Mouse (Mus musculus) left cerebral cortex, adult 11 months (tissue): ENCODE measurements around the gene Wdr77.
A peak's percentile ranks its signal among the peaks of the same experiment; 100 is the strongest.
"Not testable (repeated sequence)": the region's sequence is repeated elsewhere in the genome, so short reads cannot be mapped to it uniquely, and the experiment has no call there.

Source experiments
- DNase-seq: peaks from one replicate; pipeline ENCODE4 v3.0.0; 2022; ENCODE audit warnings: low spot score

The Wdr77 gene

DNA sequence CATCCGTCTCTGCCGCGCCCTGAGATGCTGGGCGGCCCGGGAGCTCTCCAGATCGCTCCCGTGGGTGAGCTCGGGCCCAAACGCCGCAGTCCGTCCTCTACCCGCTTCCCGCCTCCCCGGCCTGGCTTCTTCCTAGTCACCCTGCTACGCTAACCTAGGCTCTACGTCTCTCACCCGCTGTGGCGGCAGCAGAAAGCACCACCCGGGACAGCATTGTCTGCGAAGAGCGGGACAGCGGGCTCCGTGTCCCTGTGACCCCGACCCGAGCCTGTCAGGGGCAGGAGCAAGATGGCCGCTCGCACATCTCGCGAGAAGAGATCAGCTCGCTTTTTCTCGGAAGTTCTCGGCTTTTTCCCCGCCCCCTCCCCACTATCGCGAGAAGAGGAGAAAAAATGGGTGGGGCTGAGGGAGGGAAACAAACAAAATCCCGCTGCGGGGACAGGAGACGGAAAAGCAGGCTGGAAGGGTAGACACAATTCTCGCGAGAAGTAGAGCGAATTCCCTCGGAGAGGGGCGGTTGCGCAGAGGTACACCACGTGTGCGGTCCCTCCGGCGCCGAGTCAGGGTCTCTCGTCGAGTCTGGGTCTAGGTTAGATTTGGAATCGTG lies at the start of gene Wdr77:
Gene Wdr77 (plus strand): TSS at position 396 of the 607 bp plus-strand sequence.
- DNase-seq = peak; percentile 95

DNA sequence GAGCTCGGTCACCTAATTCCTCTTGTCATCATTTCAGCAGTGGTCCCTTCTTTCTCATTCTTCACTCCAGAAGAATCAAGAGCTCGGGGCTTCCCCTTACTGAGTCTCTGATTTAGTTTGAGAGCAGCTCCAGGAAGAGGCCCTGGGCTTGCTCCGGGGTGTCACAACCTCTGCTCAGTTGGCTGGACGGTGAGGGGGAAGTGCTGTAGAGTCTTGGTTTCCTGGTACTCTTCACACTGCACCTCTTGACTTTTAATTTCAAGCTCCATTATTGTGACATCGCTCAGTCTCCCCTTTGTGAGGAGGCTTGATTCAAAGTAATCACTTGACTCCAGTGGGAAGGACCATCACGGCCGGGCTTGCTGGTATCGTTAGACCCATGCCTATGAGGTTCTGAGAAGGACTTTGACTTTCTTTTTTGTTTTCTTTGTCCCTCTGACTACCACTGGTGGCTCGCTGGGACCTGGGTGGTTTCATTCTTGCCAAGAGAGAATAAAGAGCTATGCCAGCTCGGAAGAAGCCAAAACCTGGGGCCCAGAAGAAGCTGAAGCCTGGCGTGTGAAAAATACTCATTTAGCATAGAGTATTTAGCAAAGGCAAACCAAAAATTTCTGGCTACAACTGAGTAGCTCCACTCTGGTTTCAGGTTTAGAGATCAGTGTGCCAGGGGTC lies 48.5 kb upstream of the Wdr77 start:
- DNase-seq = no peak

DNA sequence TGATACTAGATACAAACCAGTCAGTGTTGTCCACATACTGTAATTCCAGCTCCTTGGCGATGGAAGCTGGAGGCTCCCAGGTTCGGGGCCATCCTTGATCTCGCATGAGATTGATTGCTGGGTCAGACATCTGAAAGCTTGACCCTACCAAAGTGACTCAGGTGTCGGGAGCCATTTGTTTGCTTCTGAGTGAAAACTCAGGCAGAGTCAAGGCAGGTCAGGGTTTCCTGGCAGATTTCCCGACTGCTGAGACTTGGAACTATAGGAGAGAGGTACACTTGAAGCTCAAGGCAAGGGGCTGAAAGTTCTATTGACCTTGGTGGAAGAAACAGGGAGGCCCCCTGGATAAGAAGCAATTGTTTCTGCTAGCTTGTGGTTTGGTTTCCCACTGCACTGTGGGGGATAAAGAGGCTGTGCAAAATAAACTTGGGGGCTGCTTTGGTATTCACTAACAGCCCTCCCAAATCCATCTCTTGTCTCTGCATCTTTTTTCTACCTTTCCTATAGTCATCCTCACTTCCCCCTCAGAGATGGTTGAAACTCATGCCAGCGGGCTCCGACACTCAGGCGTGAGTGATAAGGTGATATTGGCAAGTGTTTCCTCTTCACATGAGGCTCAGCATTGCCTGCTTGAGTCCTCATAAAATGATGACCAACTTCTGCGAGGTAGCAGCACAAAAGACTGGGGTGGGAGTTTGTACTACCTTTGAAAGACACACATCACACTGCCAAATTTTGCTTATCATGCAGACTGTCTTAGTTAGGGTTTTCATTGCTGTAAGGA lies 46.9 kb upstream of the Wdr77 start:
- no peak for DNase-seq

DNA sequence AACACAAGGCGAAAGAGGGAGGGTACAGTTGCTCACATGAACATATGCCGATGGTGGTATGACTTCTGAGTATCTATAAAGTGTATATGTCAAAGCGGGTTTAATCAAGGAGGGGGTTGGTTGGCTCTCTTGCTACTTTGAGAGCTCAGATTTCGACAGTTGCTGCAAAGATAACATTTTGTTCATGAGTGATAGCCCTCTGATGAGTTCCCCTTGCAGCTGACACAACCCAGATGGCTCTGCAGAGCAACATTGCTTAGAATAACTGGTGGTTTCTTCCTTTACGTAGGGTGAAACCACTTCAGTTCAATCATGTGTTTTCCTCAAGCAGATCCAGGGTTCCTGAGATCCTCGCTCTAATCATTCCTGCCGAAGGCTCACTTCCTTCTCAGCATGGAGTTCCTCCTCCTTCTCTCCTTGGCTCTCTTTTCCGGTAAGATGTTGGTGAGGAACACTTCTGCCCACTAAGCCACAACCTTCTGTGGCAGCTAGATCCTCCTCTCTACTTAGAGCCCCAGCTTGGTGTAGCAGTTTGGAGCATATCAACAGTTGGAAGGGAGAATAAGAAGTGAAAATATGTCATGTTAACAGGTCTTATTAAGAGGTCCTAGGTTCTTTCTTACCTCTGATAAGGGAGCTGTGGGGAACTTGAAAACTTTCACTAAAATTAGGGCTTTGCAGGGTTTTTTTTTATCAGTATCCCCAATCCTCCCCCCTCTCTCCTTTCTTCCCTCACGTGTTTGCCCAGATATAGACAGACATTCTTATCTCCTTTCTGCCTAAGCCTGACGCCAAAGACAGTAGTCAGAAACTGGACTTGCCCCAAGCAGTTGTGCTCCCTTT lies 45.1 kb upstream of the Wdr77 start:
- DNase-seq = no peak

DNA sequence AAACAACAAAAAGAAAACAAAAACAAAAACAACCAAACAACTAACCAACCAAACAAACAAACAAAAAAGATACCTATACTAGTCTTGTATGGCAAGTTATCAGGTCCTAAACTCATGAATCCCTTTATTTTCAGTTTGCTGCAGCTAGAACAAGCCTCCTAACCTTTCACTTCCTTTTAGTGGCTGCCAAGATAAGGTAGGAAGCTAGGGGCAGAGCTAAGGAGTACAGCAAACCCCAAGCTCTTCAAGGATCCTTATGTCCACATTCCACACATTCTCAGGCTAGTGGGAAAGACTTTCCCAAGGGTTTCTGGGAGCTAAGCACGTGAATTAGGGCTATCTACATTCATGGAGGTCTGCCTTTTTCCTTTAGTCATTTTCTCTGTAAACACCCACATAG lies 43.9 kb upstream of the Wdr77 start:
- DNase-seq = no peak

DNA sequence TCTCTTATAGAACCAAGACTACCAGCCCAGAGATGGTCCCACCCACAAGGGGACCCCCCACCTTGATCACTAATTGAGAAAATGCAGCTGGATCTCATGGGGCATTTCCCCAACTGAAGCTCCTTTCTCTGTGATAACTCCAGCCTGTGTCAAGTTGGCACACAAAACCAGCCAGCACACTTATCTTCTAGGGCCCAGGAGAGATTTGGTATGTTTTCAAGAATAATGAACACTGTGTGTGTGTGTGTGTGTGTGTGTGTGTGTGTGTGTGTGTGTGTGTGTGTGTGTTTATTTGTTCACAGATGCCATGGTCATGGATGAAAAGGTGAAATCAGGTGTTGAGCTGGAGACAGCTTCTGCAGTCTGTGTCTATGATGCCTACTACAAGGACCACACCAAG lies 42.7 kb upstream of the Wdr77 start:
- not testable (repeated sequence) for DNase-seq

DNA sequence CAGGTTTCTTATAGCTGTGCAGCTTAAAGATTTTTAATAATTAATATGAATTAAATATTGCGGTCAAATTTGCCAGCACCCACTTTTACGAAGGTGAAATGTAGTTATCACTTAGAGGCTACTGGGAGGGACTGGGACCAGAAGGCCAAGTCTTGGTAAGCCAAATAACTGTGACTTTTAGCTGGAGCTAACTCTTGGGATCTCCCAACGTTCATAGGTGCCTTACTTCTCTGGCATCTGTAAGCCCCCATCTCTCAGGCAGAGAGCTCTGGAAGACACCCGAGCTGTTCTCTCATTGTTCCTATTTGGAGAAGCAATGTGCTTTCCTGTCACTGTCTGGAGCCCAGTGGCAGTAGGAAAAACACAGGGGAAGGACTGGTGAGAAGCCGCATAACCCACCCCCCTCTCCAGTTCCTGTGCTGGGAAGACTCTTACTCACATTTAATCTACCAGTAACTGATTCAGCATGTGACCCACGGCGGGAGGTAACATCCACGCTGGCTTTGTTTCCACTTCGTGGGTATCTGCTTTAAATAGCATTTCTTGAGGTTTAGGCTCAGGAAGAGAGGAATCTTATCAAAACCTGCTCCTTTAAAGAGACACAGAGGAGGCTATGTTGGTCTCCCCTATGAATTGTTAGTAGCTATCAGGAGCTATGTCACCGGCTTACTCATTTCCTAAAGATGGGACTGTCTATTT lies 41.4 kb upstream of the Wdr77 start:
- DNase-seq = no peak

DNA sequence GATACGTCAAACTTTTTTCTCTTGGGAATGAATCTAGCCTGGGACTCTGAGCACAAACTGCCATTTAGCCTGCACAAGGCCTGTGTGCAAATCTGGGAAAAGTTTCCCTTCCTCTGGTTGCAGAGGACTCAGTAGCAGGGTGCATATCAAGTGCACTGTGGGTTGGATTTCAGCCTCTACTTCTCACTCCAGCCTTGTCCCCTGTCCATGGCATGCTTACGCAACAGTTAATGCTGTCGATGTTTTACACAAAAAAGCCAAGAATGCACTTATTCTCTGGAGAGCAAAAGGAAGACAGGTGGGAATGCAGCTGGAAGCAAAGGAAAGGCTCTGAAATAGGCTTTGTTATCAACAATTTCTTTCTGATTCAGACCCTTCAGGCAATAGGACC lies 40.8 kb upstream of the Wdr77 start:
- no peak for DNase-seq

DNA sequence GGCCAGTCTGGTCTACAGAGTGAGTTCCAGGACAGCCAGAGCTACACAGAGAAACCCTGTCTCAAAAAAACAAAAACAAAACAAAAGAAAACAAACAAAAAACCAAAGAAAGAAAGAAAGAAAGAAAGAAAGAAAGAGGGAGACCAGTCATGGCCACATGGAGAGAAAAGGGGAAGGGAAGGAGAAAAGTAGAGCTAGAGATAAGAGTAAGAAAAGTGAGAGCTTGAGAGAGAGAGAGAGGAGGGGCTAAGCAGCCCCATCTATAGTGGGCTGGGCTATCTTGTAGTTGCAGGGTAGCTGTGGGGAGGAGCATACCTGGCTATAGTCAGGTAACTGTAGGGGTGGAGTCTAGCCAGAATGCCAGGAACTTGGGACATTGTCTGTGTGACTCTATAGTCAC lies 38.4 kb upstream of the Wdr77 start:
- DNase-seq = not testable (repeated sequence)

DNA sequence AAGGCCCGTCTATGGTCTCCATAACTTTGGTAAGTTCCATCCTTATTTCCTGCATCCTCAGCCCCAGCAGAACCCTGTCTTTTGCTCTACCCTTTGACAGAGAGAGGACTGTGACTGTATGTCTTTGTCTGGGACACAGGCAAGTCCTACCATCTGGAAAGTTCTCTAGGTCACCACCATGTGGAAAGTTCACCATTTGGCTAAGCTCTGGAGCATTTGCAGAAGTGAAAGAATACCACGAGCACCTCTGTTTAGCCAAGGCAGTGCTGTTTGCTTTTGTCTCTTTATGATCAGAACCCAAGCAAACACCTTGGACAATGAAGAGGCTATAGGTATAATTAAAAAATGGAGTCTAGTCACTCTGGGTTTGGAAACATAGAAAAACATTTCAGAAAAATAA lies 37.2 kb upstream of the Wdr77 start:
- DNase-seq = no peak

DNA sequence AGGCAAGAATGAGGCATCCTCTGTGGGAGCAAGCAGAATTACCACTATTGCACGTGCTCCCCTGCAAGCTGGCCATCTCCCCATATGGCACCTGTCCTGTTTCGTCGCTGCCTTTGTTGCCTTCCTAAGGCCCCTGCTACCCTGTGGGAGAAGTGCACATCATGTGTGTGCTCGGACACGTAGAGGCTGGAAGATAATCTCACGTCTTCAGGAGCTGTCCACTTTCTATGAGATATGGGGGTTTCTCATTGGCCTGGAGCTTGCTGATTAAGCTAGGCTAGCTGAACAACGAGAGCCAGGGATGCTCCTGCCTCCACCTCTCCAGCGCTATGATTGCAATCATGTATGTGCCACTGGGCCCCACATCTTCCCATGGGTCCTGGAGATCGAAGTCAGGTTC lies 34.6 kb upstream of the Wdr77 start:
- no peak for DNase-seq

DNA sequence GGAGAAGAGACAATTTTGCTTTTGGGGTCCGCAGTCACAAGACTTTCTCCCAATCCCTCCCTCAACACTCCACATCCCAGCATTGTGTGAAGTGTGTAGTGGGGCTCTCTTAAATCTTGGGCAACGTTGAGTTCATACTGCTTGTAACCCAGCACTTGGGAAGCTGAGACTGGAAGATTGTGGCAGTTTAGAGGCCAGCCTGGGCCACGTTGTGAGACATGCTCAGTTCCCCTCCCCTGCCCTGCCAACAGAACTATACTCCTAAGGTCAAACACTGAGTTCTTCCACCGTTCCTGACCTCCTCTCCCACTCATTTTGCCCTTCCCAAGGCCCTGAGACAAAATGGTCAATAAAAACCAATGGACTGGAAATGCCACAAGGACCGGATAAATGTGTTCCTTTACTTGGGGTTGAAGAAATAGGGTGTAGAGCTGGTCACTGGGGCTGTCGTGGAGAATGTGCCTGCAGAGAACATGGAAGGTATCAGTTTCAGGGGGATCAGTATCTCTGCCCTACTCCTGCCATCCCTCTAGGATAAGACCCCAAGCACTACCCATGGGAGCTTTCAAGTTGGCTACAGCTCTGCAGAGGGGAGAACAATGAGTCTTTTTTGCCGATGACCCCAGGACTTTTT lies 31.5 kb upstream of the Wdr77 start:
- DNase-seq = no peak

DNA sequence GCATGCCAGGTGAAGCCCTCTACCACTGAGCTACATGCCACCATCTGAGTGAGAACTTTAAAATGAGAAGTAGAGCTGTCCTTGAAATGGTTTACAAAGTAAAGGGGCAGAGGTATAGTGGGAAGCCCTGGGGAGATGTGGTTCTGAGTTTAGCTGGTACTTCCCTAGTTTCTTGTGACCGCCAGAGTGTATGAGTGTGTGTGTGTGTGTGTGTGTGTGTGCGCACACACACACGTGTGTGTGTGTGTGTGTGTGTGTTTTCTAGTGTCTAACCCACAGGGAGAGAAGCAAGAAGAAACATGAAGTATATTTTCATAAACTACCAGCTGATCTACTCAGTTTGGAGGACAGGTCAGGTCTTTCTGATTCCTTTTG lies 31.0 kb upstream of the Wdr77 start:
- no peak for DNase-seq

DNA sequence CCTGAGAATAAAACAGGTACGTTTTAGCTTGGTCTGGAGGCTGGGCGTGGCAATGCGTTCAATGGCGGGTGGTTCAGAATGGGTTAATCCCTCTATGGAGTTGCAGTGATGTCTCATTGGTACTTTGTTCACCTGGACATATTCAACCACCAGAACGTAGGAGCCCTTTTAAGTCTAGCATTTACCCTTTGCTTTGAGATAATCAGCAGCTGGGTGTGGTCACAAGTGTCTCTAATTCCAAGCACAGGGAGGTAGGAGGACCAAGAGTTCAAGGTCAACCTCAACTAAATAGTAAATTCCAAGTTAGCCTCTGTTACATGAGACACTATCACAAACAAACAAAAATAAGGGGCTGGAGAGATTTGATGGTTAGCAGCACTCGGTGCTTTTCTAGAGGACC lies 30.4 kb upstream of the Wdr77 start:
- DNase-seq = no peak

DNA sequence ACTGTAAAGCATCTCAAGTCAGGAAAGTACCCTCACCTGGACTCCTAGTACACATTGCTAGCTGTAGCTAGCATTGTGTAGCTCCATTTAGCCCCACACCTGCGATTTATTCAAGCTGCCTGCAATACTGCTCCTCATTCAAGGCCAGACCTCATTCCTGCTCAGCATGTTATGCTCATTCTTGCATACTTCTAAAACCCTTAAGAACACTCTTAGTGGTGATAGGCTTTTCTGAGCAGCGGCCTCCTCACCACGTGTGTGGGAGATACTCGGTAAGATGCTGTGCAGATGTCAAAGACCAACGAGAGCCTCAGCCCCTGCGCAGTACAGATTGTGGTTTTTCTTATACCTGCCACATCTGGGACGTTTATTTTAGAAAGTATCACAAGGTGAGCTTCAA lies 29.3 kb upstream of the Wdr77 start:
- DNase-seq = no peak

DNA sequence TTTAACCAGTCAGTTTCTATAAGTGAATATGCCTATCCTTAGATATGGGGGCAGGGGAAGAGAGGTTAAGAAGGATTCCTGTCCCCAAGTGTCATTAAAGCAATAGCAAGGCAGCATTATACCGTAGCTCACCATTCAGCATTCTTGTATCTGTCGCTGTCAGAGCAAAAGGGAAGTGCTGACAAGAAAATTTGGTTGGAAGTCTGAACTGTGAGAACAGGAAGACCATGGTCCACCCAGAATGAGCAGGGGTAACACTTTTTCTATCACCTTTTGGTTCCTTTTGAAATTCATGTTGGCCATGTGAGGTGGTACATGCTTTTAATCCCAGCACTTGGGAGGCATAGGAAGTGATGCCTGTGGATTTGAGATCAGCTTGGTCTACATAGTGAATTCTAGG lies 28.1 kb upstream of the Wdr77 start:
- DNase-seq = no peak

DNA sequence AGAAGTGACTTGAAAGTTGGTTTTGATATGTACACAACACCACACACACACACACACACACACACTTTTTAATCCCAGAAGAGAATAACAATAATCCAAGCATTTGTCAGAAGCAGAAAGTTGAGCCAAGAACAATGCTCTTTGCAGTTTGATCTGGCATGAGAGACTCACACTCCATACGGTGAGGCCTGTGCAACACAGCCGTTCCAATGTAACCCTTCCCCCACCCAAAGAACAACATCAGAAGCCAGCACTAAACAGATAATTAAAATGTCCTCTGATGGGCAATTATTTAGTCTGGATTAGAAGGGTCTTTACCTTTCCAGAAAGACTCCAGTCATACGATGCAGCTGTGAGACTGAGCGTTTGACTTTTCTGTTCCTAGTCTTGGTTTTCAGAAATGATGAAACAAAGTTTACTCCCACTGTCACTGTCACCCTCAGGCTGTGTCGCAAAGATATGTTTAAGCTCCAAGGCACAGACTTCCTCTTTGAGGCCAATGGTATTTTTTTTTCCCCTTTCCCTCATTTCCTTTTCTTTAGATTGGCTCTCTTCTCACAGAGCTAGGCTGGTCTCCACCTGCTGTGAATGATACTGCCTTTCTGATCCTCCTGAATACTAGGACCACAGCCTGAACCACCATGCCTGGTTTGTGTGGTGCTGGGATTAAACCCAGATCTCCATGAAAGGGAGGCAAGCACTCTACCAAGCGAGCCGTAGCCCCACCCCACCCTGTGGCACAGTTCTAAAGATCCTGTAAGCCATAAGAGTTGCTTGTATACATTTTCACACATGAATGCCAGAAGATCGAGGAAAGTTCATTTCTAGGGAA lies 26.7 kb upstream of the Wdr77 start, which contains the start of gene I830077J02Rik:
Gene I830077J02Rik (minus strand): TSS at position 425 of the 832 bp plus-strand sequence.
- DNase-seq = no peak

DNA sequence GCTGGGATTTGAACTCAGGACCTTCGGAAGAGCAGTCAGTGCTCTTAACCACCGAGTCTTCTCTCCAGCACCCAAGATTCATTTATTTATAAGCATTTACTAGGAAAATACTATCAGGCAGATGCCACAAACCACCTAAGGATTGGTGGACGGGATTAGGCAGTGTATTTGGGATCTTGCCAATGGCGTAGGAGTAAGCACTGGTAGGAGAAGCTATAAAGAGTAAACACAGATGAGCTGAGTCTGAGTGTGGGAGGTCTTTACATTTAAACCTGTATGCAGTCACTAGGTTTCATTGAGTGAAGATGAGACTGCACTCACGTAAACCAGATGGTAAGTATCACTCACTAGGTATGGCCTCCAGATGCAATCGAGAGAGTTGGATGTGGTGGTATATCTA lies 25.2 kb upstream of the Wdr77 start:
- DNase-seq = no peak

DNA sequence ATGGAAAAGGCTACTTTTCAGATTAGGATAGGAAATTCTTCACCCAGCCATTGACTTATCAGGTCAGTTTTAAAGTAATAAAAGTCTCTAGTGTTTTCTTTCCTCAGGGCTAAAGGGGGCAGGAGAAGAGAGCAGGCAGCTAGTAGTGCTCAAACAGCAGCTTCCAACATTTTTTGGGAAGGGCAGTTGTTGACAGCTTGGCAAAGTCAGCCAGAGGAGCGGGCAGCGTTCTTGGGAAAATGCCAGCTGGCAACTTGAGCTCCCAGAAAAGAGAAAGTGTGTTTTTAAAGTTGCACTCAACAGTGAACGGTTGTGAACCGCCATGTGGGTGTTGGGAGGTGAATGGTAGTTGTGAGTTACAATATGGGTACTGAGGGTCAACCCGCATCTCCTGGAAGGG lies 24.1 kb upstream of the Wdr77 start:
- DNase-seq = no peak

DNA sequence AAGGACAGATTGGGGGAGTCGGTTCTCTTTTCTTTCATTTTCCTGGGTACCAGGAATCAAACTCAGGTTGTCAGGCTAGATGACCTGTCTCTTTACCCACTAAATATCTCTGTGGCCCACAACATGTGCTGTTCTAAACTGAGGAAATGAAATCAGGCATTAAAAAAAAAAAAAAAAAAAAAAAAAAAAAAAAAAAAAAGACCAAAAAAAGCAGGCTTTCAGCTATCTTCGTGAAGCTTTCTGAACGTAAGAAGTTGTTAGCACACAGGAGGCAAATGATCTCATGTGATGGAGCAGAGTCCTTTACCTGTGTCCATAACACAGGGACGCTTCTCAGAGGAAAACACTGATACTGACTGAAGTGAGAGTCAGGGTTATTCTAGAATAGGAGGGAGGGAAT lies 23.1 kb upstream of the Wdr77 start:
- no peak for DNase-seq
